Mouse (Mus musculus) adrenal gland, postnatal 14 days (tissue): ENCODE measurements around the gene Olfr1368. TPM values are rescaled to one million over a fixed set of nuclear protein-coding genes. Genes with fewer than 3 reads are reported as not detected.
"Not testable (repeated sequence)": the region's sequence is repeated elsewhere in the genome, so short reads cannot be mapped to it uniquely, and the experiment has no call there.

Experiments
- DNase-seq: peaks from one replicate; pipeline ENCODE4 v3.0.0; 2021; ENCODE audit warnings: mixed read lengths
- total RNA-seq: library from RNA; stranded (reverse); gene quantifications from 2 replicates; pipeline ENCODE4 v1.2.3, GENCODE M21; 2021

The Olfr1368 gene
- total RNA-seq, 1 experiment from 2014 or later, result not detected

DNA sequence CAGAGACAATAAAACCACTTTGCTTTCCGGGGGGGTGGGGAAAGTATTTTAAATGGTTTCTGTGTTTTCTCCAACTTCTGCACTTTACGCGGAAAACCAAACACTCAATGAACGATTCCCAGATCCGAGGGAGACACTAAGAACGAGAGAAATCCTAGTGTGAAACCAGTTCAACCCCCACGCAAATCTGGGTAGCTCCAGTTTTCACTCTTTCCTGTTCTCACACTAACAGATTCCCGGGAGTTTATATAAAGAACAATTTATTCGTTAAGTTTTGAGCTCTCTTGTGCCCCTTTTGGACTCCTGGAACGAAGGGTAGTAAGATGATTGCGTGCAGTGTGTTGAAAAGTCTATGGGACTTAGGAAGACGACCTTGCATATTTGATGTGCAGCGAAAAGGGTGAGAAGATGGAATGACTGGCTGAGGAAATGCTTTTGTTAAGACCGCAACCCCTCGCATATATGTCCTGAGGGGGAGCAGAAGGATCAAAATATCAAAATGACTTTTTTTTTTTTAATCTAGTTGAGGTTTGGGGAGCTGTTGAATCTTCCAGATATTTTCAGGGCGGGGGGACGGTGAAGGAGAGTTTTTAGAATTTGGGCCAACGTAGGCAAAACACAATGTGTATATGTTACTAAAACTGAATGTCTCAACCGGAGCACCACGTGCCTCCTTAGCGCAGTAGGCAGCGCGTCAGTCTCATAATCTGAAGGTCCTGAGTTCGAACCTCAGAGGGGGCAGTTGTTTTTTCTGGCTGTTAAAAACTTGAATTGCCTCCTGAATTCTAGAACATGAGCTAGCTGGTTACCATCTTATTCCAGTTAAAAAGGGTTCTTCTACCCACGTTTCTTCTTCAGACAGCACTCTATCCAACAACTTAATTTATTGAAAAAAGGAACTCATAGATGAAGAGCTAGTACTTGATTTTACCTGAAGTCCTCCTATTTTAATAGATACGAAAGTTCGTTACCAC, 21.6 kb upstream of the Olfr1368 start:
- DNase-seq, result peak; percentile 80

DNA sequence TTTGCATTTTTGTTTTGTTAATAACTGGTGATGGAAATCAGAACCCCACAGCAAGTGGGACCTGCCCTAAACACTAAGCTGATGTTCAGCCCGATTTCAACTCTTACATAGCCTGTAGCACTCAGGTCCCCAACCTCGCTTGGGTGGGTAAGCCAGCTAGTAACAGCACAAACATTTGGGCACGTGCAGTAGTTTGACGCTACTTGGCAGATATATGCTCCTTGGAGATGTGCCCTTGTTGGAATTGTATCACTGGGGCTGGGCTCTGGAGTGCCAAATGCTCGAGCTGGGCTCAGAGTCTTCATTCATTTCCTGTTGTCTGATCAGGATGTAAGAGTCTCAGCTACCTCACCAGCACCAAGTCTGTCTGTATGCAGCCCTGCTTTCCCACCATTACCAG, 16.9 kb upstream of the Olfr1368 start:
- DNase-seq, result no peak

DNA sequence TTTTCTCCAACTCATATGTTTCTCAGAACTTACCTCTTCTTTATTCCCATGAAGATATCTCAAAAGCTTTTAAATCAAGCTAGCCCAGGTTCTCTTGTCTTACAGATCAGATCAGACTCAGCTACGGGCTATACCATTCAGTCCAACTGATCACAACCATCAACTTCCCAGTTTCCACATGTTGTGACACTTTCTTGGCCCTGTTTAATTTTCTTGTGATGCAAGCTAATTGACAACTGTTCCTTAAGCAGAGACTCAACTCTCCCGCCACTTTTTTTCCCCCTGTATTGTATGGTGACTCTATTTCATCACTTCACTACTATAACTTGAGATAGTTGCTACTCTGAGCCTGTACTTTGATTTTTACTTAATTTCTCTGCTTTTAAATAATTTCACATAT, 15.9 kb upstream of the Olfr1368 start:
- no peak for DNase-seq

DNA sequence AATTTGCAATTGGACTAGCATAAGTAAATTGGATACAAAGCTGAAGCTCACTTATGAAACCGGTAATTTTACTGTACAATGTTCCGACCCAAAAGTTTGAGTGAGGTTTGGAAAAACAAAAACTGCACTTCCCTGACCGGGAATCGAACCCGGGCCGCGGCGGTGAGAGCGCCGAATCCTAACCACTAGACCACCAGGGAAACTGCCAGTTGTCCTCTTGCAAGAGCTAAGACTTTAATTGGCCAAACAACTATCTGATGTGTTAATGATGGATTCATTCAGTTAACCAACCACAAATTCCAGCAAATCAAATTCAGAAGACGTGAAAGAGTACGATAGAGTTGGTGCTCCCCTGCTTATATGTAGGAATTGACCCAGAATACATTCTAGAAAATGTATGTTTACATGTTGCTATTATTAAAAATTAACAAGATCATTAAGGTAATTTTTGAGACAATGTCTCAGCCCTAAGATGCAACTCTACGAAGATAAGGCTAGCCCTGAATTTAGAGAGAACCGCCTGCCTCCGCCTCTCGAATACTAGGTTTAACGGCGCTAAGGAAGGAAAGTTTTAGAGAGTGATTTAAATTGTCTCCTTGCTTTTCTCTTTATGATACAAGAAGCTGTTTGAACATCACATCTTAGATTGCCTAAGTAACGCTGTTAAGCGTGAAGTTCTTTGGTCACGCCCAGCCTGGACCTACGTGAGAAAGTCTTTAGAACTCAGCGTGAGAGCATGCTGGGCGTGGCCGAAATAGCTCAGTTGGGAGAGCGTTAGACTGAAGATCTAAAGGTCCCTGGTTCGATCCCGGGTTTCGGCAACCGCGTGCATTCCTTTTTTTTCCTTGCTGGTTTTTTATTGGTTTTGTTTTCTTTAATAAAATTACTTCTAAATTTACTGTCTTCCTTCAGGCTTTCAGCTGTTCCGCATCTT, 15.3 kb upstream of the Olfr1368 start:
- peak; percentile 94 for DNase-seq

DNA sequence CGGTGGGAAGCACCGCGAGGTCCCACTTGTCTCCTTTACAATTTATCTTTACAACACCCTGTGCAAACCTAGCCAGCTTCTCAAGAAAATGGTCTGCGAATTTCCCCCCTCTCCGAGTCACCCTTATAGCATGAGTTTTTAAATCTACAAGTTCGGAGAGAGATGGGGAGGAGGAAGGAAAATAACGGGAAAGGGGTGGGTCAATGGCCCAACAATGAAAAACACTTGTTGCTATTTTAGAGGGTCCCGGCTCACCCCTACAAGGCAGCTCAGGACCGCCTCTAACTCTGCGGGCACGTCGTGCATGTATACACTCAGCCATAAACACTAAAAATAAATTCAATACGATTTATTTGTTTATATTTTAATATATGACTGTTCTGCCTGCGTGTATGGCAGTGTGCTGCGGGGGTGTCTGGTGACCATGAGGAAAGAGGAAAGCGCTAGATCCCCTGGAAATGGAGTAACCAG, 14.4 kb upstream of the Olfr1368 start:
- DNase-seq, result no peak

DNA sequence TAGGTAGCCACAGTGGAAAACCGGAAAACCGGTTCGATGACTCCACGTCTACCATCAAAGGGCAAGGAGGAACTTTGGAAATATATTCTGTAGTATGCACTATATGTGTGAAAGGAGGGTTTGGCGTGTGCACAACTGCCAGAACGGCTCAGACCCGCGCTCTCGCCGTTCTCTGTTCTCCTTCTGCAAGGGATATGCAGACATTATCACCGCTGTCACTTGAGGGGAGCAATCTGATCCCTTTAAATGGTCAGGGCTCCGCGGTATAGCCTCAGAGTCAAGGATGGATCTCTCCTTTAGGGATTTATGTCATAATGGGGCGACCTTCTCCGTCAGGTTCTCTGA, 13.8 kb upstream of the Olfr1368 start:
- DNase-seq, result peak; percentile 11

DNA sequence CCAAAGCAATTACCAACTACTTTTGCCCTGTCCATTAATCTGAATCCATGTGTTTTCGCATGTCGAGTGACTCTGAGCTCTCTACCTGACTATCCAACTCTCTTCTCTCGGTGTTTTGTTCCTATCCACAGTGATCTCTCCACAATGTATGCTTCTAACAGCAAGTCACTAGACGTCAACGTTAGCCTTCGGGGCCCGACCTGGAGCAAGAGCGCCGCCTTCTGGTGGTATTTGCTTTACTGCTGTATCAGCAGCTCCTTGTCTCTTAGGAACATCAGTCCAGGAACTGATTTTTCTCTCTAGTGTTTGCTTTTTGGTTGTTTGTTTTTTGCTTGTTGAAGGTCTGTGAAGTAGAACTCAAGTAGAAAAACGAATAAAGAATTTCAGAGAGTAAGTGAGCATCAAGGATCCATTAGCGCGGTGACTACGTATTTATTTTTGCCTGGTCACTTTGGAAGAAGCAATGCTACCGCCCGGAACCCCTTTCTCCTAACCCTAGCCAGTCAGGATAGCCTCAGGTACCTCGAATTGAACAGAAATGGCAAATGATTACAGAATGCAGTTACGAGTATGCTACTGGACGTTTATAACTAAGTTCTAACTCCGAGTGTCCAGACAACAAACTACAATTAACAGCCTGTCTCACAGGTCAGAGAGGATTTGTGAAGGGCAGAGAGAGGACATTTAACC, 13.3 kb upstream of the Olfr1368 start:
- DNase-seq, result peak; percentile 92

DNA sequence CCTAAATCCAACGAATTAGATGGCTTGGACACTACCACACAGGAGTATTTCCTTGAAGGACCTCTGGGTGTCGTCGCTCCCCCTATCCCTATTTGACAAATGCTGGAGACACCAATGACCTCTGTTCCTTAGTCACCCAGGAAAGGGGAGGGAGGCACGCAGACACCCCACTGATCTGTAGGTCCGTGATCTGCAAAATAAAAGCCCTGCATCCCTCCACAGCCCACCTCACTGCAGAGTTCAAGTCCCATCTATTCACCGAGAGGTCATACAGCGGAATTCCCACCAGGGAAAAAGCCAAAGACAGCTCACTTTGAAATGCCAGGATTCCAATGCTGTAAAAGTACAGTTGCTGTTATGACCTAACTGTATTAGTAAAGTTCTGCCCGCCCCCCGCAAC, 12.4 kb upstream of the Olfr1368 start:
- DNase-seq, result no peak

DNA sequence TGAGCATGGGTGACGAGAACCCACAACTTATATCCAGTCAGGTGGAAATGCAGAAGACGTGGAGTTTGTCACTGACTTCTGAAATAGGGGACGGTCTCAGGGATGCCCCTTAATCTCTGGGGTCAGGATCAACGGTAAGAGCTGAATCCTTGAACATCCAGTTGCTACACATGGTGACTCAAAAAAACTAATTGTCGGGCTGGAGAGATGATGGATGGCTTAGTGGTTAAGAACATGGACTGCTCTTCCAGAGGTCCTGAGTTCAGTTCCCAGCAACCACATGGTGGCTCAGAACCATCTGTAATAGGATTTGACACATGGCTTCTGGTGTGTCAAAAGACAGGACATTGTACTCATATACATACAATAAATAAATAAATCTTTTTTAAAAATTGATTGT, 10.2 kb upstream of the Olfr1368 start:
- no peak for DNase-seq

DNA sequence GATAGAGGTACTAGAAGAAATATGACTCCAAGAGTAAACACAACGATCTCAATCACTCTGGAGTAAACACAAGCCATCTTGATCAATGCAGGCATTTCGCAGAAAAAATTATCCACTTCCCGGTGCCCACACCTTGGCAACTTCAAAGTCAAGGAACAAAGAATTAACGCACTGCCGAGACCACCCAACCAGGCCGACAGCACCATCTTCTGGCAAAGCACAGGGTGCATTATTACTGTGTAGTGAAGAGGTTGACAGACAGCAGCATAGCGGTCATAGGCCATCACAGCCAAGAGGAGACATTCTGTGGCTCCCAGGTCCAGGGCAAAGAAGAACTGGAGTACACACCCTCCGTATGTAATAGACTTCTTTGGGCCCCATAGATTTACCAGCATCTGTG, 3.2 kb downstream of the Olfr1368 start:
- DNase-seq, result peak; percentile 22

DNA sequence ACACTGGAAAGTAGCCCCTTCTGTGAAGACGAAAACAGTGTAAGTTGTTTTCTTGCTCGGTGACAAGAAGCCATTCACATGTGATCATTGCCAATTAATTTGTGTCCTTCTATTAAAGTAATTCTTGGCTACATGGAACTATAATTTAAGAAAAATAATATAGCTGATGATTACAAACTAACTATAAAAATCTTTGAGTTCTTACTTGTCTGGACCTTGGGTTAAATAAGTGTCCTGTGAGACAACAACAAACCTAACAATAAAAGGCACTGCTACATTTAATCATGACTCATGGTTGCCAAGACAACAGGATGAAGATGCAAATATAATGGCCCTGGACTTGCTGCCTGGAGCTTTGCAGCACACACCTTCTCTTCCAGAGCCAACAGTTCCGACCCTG, 16.3 kb downstream of the Olfr1368 start, which contains the start of gene Olfr263:
Gene Olfr263, plus strand, starts transcription at position 301 of the 400 bp plus-strand sequence.
- DNase-seq, result not testable (repeated sequence)

DNA sequence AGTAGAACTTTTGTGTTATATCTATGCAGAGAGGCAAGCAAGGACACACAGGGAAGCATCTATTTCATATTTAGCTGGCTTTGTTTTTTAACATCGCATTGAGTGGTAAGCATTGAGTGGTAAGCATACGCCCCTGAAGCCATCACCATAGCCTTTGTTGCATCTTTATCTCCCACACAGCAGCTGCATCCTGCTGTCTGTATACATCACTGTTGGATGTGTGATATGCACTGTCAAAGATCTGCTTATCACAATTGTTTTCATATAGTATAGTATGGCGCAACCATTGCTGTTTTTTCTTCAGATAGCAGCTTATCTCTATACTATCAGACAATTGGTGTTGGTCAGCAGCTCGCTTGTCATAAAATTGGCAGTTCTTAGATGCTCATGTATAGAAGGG, 31.5 kb downstream of the Olfr1368 start:
- no peak for DNase-seq

DNA sequence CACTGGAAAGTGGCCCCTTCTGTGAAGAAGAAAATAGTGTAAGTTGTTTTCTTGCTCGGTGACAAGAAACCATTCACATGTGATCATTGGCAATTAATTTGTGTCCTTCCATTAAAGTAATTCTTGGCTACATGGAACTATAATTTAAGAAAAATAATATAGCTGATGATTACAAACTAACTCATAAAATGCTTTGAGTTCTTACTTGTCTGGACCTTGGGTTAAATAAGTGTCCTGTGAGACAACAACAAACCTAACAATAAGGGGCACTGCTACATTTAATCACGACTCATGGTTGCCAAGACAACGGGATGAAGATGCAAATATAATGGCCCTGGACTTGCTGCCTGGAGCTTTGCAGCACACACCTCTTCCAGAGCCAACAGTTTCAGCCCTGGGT, 34.5 kb downstream of the Olfr1368 start, which contains the start of gene Olfr1369-ps1:
Gene Olfr1369-ps1, plus strand, starts transcription at position 301 of the 400 bp plus-strand sequence.
- DNase-seq, result not testable (repeated sequence)

DNA sequence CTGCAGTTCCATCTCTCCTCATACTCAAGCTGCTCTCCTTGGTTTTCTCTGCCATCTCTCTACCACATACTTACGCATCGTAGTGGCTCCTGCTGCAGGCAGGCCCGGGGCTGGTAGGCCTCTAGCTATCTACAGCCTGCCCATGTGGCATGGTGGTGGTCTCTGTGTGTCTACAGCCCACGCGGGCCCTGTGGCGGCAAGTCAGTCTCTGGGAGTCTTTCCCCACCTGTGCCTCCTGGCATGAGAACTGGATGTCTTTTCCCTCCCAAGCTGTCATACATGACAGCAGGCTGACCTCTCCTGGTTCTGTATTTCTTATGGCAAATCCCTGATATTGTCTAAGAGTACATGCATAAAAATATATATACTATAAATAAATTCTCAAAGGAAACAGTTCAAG, 35.2 kb downstream of the Olfr1368 start:
- DNase-seq, result no peak

DNA sequence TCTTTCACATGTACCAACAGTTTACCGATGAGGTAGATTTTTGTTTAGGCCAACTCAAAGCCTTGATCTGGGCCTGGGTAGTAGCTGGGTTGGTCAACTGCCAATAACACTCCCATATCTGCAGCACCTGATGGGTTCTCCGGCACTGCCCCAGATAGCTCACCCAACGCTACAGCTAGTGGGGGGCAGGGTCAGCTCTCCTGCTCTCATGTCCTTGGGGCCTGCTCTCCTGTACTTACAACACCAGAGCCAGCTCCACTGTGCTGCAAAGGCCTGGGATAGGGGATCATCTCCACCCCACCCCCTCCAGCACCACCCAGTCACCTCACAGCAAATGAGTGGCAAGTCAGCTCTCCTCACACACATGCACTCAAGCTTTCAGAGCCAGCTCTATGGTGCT, 35.9 kb downstream of the Olfr1368 start:
- DNase-seq, result no peak

Other genes starting within 250 kb of the Olfr1368 start
- gene Olfr1370, start 70.9 kb downstream of the Olfr1368 start, total RNA-seq, result not detected in 2 replicates
- gene Olfr1369-ps1, start 34.4 kb downstream of the Olfr1368 start, total RNA-seq, result not detected in 2 replicates
- not detected in 2 replicates for gene Olfr263, start 16.2 kb downstream of the Olfr1368 start, total RNA-seq
- gene Trim27, start 33.6 kb upstream of the Olfr1368 start, total RNA-seq, result 51.5 and 56.3 TPM in 2 replicates
- gene Gpx5, start 146.9 kb upstream of the Olfr1368 start, total RNA-seq, result not detected in 2 replicates
- not detected in 2 replicates for gene Gpx6, start 166.3 kb upstream of the Olfr1368 start, total RNA-seq
- gene Olfr1367, start 201.0 kb upstream of the Olfr1368 start, total RNA-seq, result not detected in 2 replicates
- 8.0 and 10.1 TPM in 2 replicates for gene Zscan12, start 217.0 kb upstream of the Olfr1368 start, total RNA-seq